Mouse (Mus musculus): ENCODE results near the gene Hectd4. TPM values are rescaled to one million over a fixed set of nuclear protein-coding genes. Genes with fewer than 3 reads are reported as not detected.

Gene Hectd4
- total and polyA plus RNA-seq, 2 experiments from 2014 or later, result 2.0 to 19.5 TPM

DNA sequence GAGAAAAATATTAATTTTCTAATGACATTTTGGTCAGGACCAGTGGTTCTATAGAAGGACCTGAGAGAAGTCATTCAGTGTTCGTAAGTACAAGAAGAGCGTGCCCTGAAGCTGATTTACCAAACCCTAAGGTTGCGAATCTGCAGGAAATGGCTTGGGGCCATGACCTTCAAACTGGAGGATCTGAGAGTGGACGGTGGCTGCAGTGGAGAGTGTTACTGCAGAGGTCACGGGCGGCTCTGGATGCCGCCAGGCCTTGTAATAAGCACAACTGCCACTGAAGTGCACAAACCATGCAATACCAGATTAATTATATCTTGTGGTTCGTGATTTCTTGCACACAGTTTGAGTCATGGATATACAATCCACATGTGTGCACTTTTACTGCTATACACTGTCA is 31.8 kb downstream of the Hectd4 start:
- TF ChIP-seq EP300 (IDR thresholded peaks at IDR 0.05; ENCODE audit: low read depth) (no peak), CTCF (IDR thresholded peaks at IDR 0.05; ENCODE audit: low read depth) (no peak)
- DNase-seq (ENCODE audit: low spot score), result peak; percentile 83
- no peaks in the 10 kb centered on the region for H3K9me3 ChIP-seq (replicated peaks; ENCODE audit: control insufficient read depth, low read length)
- peaks cover 17% of the 10 kb centered on the region for H3K36me3 ChIP-seq (replicated peaks; ENCODE audit: control insufficient read depth, insufficient read depth, low read length)
- peak; percentile 89 for ATAC-seq (ENCODE audit: insufficient read depth, low read depth)
- no peak overlapping the region for H3K9ac ChIP-seq (replicated peaks; ENCODE audit: low read depth, low read length)
- 33% methylated on average over 8 of the region's 8 CpGs for WGBS
- no peak overlapping the region; the same call in 1 of the 2 replicates for H3K27ac ChIP-seq (ENCODE audit: low read depth)
- H3K4me3 ChIP-seq (ENCODE audit: low read depth, low read length), result no peak overlapping the region
- H3K4me1 ChIP-seq (ENCODE audit: control insufficient read depth, insufficient read depth), result no peaks in the 10 kb centered on the region
- H3K4me2 ChIP-seq (ENCODE audit: low read depth, low read length), result no peak overlapping the region
- H3K27me3 ChIP-seq (ENCODE audit: control insufficient read depth, insufficient read depth, low read length), result no peaks in the 10 kb centered on the region

DNA sequence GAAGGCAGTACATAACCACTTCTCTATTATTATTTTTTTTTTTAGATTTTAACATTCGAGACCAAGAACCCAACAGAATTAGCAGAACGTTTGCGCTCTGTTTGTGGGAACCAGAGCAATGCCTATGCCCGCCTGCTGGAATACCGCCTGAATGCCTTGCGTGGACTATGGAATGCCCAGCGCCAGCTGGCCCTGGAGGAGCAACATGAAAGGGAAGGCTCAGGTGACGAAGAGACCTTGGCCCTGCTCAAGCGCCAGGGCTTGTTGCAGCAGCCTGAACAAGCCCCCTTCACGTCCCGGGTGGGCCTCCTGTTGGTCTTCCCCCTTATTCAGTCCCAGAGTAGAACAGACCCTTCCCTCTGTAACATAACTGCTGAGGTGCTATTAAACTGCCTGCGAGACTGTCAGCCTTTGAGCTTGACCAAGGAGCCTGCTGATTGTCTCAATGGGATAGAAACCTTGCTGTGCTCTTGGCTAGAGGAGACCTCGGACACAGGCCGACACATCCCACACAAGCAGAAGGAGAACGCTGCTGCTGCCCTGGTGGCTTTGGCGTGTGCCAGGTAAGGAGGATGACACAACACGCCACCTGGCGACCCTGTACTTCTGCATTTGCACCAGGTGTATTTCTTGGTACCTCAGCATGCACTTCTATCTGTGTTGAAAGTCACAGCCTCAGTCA is 33.9 kb downstream of the Hectd4 start:
- Histone ChIP-seq H3K27ac (ENCODE audit: low read depth) (no peak overlapping the region), H3K4me1 (ENCODE audit: control insufficient read depth, insufficient read depth) (no peaks in the 10 kb centered on the region), H3K36me3 (replicated peaks; ENCODE audit: control insufficient read depth, insufficient read depth, low read length) (peaks cover 28% of the 10 kb centered on the region), H3K4me3 (ENCODE audit: low read depth, low read length) (no peak overlapping the region), H3K4me2 (ENCODE audit: low read depth, low read length) (no peak overlapping the region), H3K9ac (replicated peaks; ENCODE audit: low read depth, low read length) (no peak overlapping the region), H3K27me3 (ENCODE audit: control insufficient read depth, insufficient read depth, low read length) (no peaks in the 10 kb centered on the region), H3K9me3 (replicated peaks; ENCODE audit: control insufficient read depth, low read length) (no peaks in the 10 kb centered on the region)
- 87% methylated on average over 18 of the region's 18 CpGs for WGBS
- ATAC-seq (ENCODE audit: insufficient read depth, low read depth), result no peak
- no peak for DNase-seq (ENCODE audit: low spot score)
- TF ChIP-seq CTCF (IDR thresholded peaks at IDR 0.05; ENCODE audit: low read depth), result no peak
- TF ChIP-seq EP300 (IDR thresholded peaks at IDR 0.05; ENCODE audit: low read depth), result no peak

DNA sequence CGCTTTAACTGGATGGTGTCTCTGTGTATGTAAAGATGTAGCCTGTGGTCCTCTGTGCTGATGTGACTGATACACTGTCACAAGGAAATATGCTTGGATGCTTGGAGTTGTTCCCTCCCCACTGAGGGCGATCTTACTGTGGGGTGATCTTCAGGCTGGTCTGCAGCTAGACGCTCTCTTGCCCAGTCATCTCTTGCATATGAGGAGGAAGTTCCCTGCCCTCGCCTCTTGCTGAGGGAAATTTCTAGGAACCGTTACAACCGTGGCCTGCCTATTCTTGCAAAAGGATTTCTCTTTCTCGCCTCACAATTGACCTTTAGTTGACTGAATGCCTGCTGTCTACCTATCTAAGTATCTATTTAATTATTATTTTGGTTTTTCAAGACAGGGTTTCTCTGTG is 35.0 kb downstream of the Hectd4 start:
- no peak for ATAC-seq (ENCODE audit: insufficient read depth, low read depth)
- DNase-seq (ENCODE audit: low spot score), result no peak

DNA sequence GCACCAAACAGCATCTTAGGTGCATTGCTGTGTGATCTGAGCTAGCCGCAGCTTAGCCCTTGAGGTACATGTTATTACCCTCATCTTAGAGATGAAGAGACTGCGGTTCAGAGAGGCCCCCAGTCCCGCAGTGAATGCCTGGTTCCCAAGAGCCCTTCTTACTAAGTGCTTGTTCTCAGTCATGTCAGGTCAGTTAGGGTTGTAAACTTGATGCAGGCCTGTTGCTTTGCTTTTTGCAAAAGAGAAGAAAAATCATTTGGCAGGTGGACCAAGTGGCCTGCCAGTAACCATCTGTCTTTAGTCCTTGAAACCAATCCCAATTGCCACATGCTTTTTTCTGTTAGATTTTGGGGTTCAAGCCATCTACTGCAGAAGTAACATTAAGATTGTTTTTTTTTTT is 41.8 kb downstream of the Hectd4 start:
- Histone ChIP-seq H3K4me3 (ENCODE audit: low read depth, low read length) (no peak overlapping the region), H3K27ac (ENCODE audit: low read depth) (no peak overlapping the region), H3K9me3 (replicated peaks; ENCODE audit: control insufficient read depth, low read length) (no peaks in the 10 kb centered on the region), H3K27me3 (ENCODE audit: control insufficient read depth, insufficient read depth, low read length) (no peaks in the 10 kb centered on the region), H3K9ac (replicated peaks; ENCODE audit: low read depth, low read length) (no peak overlapping the region), H3K4me1 (ENCODE audit: control insufficient read depth, insufficient read depth) (no peaks in the 10 kb centered on the region), H3K4me2 (ENCODE audit: low read depth, low read length) (no peak overlapping the region), H3K36me3 (replicated peaks; ENCODE audit: control insufficient read depth, insufficient read depth, low read length) (peaks cover 61% of the 10 kb centered on the region)
- no peak for ATAC-seq (ENCODE audit: insufficient read depth, low read depth)
- DNase-seq (ENCODE audit: low spot score), result no peak
- TF ChIP-seq CTCF (IDR thresholded peaks at IDR 0.05; ENCODE audit: low read depth), result no peak
- 94% methylated on average over 3 of the region's 3 CpGs for whole genome bisulfite sequencing

More for the DNA sequence above, 35.0 kb downstream of the Hectd4 start:
- Histone ChIP-seq H3K4me3 (ENCODE audit: low read depth, low read length) (no peak overlapping the region), H3K36me3 (replicated peaks; ENCODE audit: control insufficient read depth, insufficient read depth, low read length) (peaks cover 36% of the 10 kb centered on the region), H3K4me1 (ENCODE audit: control insufficient read depth, insufficient read depth) (no peaks in the 10 kb centered on the region), H3K27me3 (ENCODE audit: control insufficient read depth, insufficient read depth, low read length) (no peaks in the 10 kb centered on the region), H3K9ac (replicated peaks; ENCODE audit: low read depth, low read length) (no peak overlapping the region), H3K9me3 (replicated peaks; ENCODE audit: control insufficient read depth, low read length) (no peaks in the 10 kb centered on the region), H3K4me2 (ENCODE audit: low read depth, low read length) (no peak overlapping the region), H3K27ac (ENCODE audit: low read depth) (no peak overlapping the region)
- WGBS, result 88% methylated on average over 7 of the region's 7 CpGs
- TF ChIP-seq EP300 (IDR thresholded peaks at IDR 0.05; ENCODE audit: low read depth), result no peak
- no peak for TF ChIP-seq CTCF (IDR thresholded peaks at IDR 0.05; ENCODE audit: low read depth)

DNA sequence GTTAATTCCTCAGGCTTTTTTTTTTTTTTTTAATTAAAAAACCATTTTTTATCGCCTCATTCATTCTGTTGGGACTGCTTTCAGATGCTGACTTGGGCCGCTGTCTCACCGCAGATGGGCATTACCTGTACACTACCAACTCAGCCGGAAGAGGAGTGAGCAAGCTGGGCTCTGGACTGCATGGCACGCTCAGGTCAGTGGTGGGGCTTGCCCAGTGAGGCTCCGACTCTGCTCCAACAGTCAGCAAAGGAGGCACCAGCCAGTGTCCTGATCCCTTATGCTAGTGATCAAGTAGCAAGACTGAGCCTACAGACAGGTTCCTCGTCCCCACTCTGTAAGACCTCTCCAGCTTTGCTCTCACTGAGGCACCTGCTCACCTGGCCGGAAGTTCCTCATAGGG is 42.4 kb downstream of the Hectd4 start:
- no peak overlapping the region for H3K9ac ChIP-seq (replicated peaks; ENCODE audit: low read depth, low read length)
- H3K36me3 ChIP-seq (replicated peaks; ENCODE audit: control insufficient read depth, insufficient read depth, low read length), result peaks cover 59% of the 10 kb centered on the region
- no peaks in the 10 kb centered on the region for H3K9me3 ChIP-seq (replicated peaks; ENCODE audit: control insufficient read depth, low read length)
- WGBS, result 91% methylated on average over 8 of the region's 8 CpGs
- H3K4me2 ChIP-seq (ENCODE audit: low read depth, low read length), result no peak overlapping the region
- no peak overlapping the region for H3K4me3 ChIP-seq (ENCODE audit: low read depth, low read length)
- TF ChIP-seq EP300 (IDR thresholded peaks at IDR 0.05; ENCODE audit: low read depth), result no peak
- TF ChIP-seq CTCF (IDR thresholded peaks at IDR 0.05; ENCODE audit: low read depth), result no peak
- ATAC-seq (ENCODE audit: insufficient read depth, low read depth) (no peak), DNase-seq (ENCODE audit: low spot score) (no peak)
- H3K27me3 ChIP-seq (ENCODE audit: control insufficient read depth, insufficient read depth, low read length), result no peaks in the 10 kb centered on the region
- no peaks in the 10 kb centered on the region for H3K4me1 ChIP-seq (ENCODE audit: control insufficient read depth, insufficient read depth)
- H3K27ac ChIP-seq (ENCODE audit: low read depth), result no peak overlapping the region

DNA sequence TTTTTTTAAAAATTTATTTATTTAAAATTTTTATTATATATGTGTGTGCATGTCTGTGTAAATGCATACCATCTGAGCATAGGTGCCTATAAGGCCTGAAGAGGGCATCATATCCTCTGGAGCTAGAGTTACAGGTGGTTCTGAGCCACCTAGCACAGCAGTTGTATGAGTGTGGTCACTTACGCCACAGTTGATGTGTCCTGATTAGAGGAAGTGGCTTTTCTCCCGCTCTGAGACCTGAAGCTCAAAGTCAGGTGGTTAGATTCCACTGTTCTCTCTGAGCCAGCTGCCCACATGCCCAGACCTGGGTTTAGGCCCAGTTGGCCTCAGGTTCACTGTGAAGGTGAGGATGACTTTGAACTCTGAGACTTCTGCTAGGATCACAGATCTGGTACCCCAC is 44.6 kb downstream of the Hectd4 start:
- TF ChIP-seq CTCF (IDR thresholded peaks at IDR 0.05; ENCODE audit: low read depth), result no peak
- no peak for TF ChIP-seq EP300 (IDR thresholded peaks at IDR 0.05; ENCODE audit: low read depth)
- Histone ChIP-seq H3K4me3 (ENCODE audit: low read depth, low read length) (no peak overlapping the region), H3K4me1 (ENCODE audit: control insufficient read depth, insufficient read depth) (no peaks in the 10 kb centered on the region), H3K4me2 (ENCODE audit: low read depth, low read length) (no peak overlapping the region), H3K9ac (replicated peaks; ENCODE audit: low read depth, low read length) (no peak overlapping the region), H3K9me3 (replicated peaks; ENCODE audit: control insufficient read depth, low read length) (no peaks in the 10 kb centered on the region), H3K27ac (ENCODE audit: low read depth) (no peak overlapping the region), H3K27me3 (ENCODE audit: control insufficient read depth, insufficient read depth, low read length) (no peaks in the 10 kb centered on the region), H3K36me3 (replicated peaks; ENCODE audit: control insufficient read depth, insufficient read depth, low read length) (peaks cover 46% of the 10 kb centered on the region)
- no peak for ATAC-seq (ENCODE audit: insufficient read depth, low read depth)
- 87% methylated on average over 2 of the region's 2 CpGs for WGBS
- no peak for DNase-seq (ENCODE audit: low spot score)
